Mouse (Mus musculus) liver, embryonic 14.5 days (tissue): Measurements from ENCODE around the gene Srp72. TPM values are rescaled to one million over a fixed set of nuclear protein-coding genes. Genes with fewer than 3 reads are reported as not detected.

Source experiments
- ATAC-seq: fragments of 200-750 bp; cut with Nextera tagmentation; 2 replicates; pipeline ENCODE4 v1.8.0; 2017; ENCODE audit warnings: moderate number of reproducible peaks, mild to moderate bottlenecking, moderate library complexity; ENCODE audit not compliant: insufficient read depth
- DNase-seq, 3 experiments: peaks; one replicate each; pipeline ENCODE4 v3.0.0-alpha.2; 2012 to 2013; ENCODE audit warnings: low read depth in 3 of 3, low spot score in 3 of 3
- H3K27ac ChIP-seq: fragments of 300-500 bp; sonication (generic); 2 replicates; pipeline ENCODE4 v1.5.1; 2014; ENCODE audit warnings: moderate library complexity, mild to moderate bottlenecking, control low read depth, inconsistent platforms
- H3K27me3 ChIP-seq: fragments of 300-500 bp; sonication (generic); 2 replicates; pipeline ENCODE4 v1.6.1; 2014; ENCODE audit warnings: mild to moderate bottlenecking, low read length, moderate library complexity; ENCODE audit not compliant: control insufficient read depth, insufficient read depth
- H3K36me3 ChIP-seq: fragments of 300-500 bp; sonication (generic); replicated peaks from 2 replicates; pipeline ENCODE4 v1.6.1; 2014; ENCODE audit warnings: low read depth; ENCODE audit not compliant: control insufficient read depth, insufficient read depth
- H3K4me1 ChIP-seq, 2 experiments: fragments of 200-500 bp in 1 of 2; fragments of 300-500 bp in 1 of 2; sonication (generic) in 1 of 2; replicated peaks; 2 replicates each; pipeline ENCODE4 v1.6.1; 2012 to 2014; ENCODE audit warnings: antibody characterized with exemption in 1 of 2, inconsistent platforms in 1 of 2, low read length in 1 of 2; ENCODE audit not compliant: control insufficient read depth in 2 of 2, insufficient read depth in 2 of 2
- H3K4me2 ChIP-seq: fragments of 300-500 bp; sonication (generic); 2 replicates; pipeline ENCODE4 v1.6.1; 2014; ENCODE audit warnings: low read depth, mild to moderate bottlenecking, control low read depth, moderate library complexity
- H3K4me3 ChIP-seq, 2 experiments: fragments of 200-500 bp in 1 of 2; fragments of 300-500 bp in 1 of 2; sonication (generic) in 1 of 2; 2 replicates each; pipeline ENCODE4 v1.5.1; 2012 to 2014; ENCODE audit warnings: low read depth in 2 of 2, low read length in 2 of 2, mild to moderate bottlenecking in 2 of 2, control low read depth in 1 of 2, inconsistent platforms in 1 of 2, moderate library complexity in 1 of 2; ENCODE audit not compliant: insufficient read depth in 1 of 2
- H3K9ac ChIP-seq: fragments of 300-500 bp; sonication (generic); replicated peaks from 2 replicates; pipeline ENCODE4 v1.6.1; 2014; ENCODE audit warnings: mild to moderate bottlenecking, control low read depth, moderate library complexity
- H3K9me3 ChIP-seq: fragments of 300-500 bp; sonication (generic); 2 replicates; pipeline ENCODE4 v1.6.1; 2016; ENCODE audit warnings: low read length, mixed read lengths; ENCODE audit not compliant: control insufficient read depth
- CTCF ChIP-seq: IDR thresholded peaks from 2 replicates; pipeline ENCODE4 v1.5.1; 2016; ENCODE audit warnings: antibody characterized with exemption, low read depth, control low read depth
- EP300 ChIP-seq: IDR thresholded peaks from 2 replicates; pipeline ENCODE4 v1.6.1; 2016; ENCODE audit warnings: antibody characterized with exemption, low read depth
- WGBS: fragments of 180-500 bp; shearing (Covaris S2); extraction: QIAGEN DNeasy Blood & Tissue Kit; methylation state at CpG from one replicate; pipeline ENCODE4 v1.1.7; 2014; ENCODE audit not compliant: insufficient replicate concordance; 5-methylcytosine and 5-hydroxymethylcytosine counted together
- polyA plus RNA-seq, 2 experiments: library from polyadenylated mRNA; depleted of rRNA in 1 of 2; stranded (reverse) in 1 of 2; unstranded in 1 of 2; fragments of >200 nt; fragmentation: Nextera tagmentation in 1 of 2; extraction: Ambion mirVana in 1 of 2; gene quantifications; 2 replicates each; pipeline versions ENCODE4 v1.2.1 to v1.2.3; 2012 to 2014

Srp72 gene
- polyA plus RNA-seq (2012; rRNA removed) (23.7 and 32.3 TPM in 2 replicates), polyA plus RNA-seq (2014; fragmentation: Nextera tagmentation; extraction: Ambion mirVana) (44.8 and 45.5 TPM in 2 replicates)

DNA sequence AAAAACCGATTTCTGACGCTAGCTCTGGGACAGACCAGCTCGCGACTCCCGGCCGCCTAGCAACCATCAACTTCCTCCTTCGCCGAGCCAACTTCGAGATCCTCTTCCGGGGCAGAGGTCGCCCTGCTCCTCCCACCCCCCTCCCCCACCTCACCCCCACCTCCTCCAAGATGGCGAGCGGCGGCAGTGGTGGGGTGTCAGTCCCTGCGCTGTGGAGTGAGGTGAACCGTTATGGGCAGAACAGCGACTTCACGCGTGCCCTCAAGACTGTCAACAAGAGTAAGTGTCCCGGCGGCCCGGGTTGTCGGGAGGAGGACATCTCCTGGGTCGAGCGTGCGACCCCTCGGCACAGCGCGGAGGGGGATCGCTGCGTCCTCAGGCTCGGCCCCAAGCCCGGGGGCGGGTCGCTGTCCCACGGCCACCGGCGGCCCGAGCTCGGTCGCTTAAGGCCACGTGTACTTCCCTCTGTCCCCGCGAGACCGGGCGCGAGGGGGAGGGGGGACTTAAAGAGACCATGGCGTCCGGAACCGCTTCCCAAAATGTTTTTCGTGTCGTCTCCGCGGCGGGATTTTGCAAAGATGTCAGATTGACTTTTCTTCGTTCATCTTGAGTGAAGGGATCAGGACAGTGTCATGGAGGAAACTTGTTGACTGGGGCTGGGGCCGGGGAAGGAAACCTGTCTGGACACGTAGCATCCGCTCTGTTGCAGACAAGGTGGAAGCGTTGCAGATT is at the start of gene Srp72:
Gene Srp72, plus strand, starts transcription at position 130 of the 732 bp plus-strand sequence.
- peaks cover 10% of the 10 kb centered on the region in 2 experiments; a peak in 3 of 4 replicates for H3K4me1 ChIP-seq
- 1% methylated on average over 59 of the region's 60 CpGs for WGBS
- H3K4me3 ChIP-seq: peak within 1 kb of the TSS; percentile 86 to 99
- TF ChIP-seq EP300: no peak
- TF ChIP-seq CTCF: no peak
- ATAC-seq (peak; percentile 91), DNase-seq (peak; percentile 67 to 74 (median 69))
- peak within 1 kb of the TSS; percentile 62; the same call in 1 of the 2 replicates for H3K27ac ChIP-seq
- peak within 1 kb of the TSS; percentile 92 for H3K4me2 ChIP-seq
- peak within 1 kb of the TSS; percentile 94 for H3K9ac ChIP-seq
- H3K9me3 ChIP-seq: no peaks in the 10 kb centered on the region
- H3K27me3 ChIP-seq: no peaks in the 10 kb centered on the region
- H3K36me3 ChIP-seq: peaks cover 32% of the 10 kb centered on the region

DNA sequence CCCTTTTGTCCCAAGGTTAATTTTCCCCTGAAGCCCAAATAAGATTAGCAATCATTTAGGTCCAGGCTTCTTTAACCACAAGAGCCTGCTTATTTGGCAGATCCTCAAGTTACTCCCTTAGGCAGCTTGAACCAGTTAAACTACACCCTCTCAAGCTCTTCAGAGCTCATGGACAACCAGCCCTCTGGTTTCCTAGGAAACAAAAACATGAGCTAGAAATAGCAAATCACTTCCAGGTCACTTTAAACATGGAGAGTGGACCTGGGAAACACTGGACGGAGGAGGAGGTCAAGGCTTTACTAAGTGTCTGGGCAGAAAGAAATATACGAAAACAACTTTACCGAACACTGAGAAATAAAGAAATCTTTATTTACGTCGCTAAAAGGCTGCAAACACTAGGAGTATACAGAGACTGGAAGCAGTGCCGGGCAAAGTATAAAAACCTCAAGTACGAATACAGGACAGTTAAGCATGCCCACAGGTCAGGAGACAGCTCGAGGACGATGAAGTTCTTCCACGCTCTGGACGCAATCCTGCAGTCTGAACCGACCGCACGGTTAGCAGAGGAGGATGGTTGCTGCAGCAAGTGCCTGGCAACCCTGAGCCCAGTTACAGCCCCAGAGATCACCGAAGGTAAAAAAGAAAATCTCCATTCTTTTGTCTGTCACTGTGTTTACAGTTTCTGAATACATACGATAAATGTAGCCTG is 46.2 kb upstream of the Srp72 start:
- no peak overlapping the region for H3K9ac ChIP-seq
- no peak overlapping the region for H3K4me2 ChIP-seq
- H3K4me1 ChIP-seq: peaks cover 2 to 6% of the 10 kb centered on the region in 2 experiments; a peak in 3 of 4 replicates
- no peak overlapping the region for H3K27ac ChIP-seq
- peaks cover 25% of the 10 kb centered on the region for H3K36me3 ChIP-seq
- no peaks in the 10 kb centered on the region for H3K27me3 ChIP-seq
- TF ChIP-seq EP300 (no peak), CTCF (no peak)
- 86% methylated on average over 16 of the region's 16 CpGs for WGBS
- DNase-seq: no peak
- no peak for ATAC-seq
- H3K9me3 ChIP-seq: no peaks in the 10 kb centered on the region
- H3K4me3 ChIP-seq: no peak overlapping the region

DNA sequence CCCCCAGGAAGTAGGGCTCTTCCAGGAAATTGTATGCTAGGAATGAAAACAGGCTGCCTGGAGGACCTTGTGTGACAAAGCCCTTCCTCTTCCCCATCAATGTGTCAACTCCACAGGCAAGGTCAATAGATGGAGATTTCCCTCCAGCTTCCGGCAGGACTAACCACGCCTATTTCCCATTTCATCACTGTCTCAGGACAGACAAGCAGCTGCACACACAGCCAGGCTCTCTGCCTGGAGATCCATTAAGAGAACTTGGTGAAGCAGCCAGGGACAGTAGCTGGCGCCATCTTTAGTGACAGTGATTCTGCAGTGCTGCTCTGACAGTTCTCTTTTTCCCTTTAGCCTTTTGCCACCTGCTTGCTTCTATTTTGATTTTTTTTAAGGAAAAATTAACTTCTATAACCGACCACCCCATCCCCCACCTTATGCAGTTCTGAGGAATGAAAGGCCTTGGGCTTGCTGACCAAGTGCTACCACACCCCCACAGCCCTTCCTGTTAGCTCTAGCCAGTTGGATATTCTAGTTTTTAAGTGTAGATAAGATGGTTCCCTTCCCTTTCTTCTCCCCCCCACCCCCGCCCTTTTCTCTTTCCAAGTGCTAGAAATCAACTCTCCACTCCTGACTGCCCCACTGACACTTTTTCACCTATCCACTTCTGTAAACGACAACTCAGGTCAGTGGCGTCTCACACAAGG is 45.2 kb upstream of the Srp72 start:
- TF ChIP-seq CTCF (no peak), EP300 (no peak)
- DNase-seq (no peak), ATAC-seq (no peak)
- WGBS: 35% methylated on average over 7 of the region's 7 CpGs
- Histone ChIP-seq H3K36me3 (peaks cover 20% of the 10 kb centered on the region), H3K4me2 (no peak overlapping the region), H3K27ac (no peak overlapping the region), H3K9me3 (no peaks in the 10 kb centered on the region), H3K27me3 (no peaks in the 10 kb centered on the region), H3K4me1 (peaks cover 2 to 6% of the 10 kb centered on the region in 2 experiments; a peak in 3 of 4 replicates), H3K9ac (no peak overlapping the region), H3K4me3 (no peak overlapping the region)

DNA sequence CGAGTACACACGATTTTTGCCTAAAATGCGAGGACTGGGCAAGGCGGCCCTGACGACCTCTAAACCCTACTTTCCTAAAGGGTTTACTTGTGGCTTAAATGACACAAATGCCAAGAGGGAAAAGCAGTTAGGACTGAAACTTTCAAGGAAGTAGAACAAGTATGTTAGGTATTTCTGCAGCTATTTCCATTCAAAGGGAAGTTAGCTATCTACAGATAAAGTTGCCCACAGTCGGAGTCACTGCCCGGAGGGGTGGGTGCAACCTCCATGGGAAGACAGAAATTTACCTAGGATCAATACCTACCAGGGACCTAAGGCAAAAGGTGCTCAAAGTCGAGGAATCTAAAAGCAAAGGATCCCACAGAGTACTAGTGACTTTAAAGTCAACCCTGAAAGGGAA is 34.8 kb upstream of the Srp72 start:
- no peak overlapping the region for H3K9ac ChIP-seq
- H3K36me3 ChIP-seq: peaks cover 19% of the 10 kb centered on the region
- no peaks in the 10 kb centered on the region for H3K27me3 ChIP-seq
- H3K9me3 ChIP-seq: no peaks in the 10 kb centered on the region; the same call in 1 of the 2 replicates
- no peak overlapping the region for H3K4me3 ChIP-seq
- no peak overlapping the region for H3K27ac ChIP-seq
- H3K4me1 ChIP-seq: no peaks in the 10 kb centered on the region
- H3K4me2 ChIP-seq: no peak overlapping the region
- TF ChIP-seq CTCF (no peak), EP300 (no peak)
- WGBS: 84% methylated on average over 8 of the region's 8 CpGs
- DNase-seq (no peak), ATAC-seq (no peak)
